Mouse (Mus musculus) heart, embryonic 13.5 days (tissue): Measurements from ENCODE around the gene Neu2. TPM values are rescaled to one million over a fixed set of nuclear protein-coding genes. Genes with fewer than 3 reads are reported as not detected.
"Not testable (repeated sequence)": the region's sequence is repeated elsewhere in the genome, so short reads cannot be mapped to it uniquely, and the experiment has no call there.

ENCODE experiments used
- ATAC-seq: fragments of 200-750 bp; cut with Nextera tagmentation; 2 replicates; pipeline ENCODE4 v1.8.0; 2017; ENCODE audit warnings: moderate TSS enrichment; ENCODE audit not compliant: insufficient number of reproducible peaks, low FRiP score, low TSS enrichment; ENCODE audit errors: extremely low read depth
- H3K27ac ChIP-seq: fragments of 300-500 bp; sonication (generic); replicated peaks from 2 replicates; pipeline ENCODE4 v1.5.1; 2015; ENCODE audit warnings: moderate library complexity, mild to moderate bottlenecking, inconsistent platforms
- H3K27me3 ChIP-seq: fragments of 300-500 bp; sonication (generic); replicated peaks from 2 replicates; pipeline ENCODE4 v1.6.1; 2015; ENCODE audit warnings: mild to moderate bottlenecking, inconsistent platforms
- H3K36me3 ChIP-seq: fragments of 300-500 bp; sonication (generic); 2 replicates; pipeline ENCODE4 v1.6.1; 2015; ENCODE audit warnings: mild to moderate bottlenecking, inconsistent platforms
- H3K4me1 ChIP-seq: fragments of 300-500 bp; sonication (generic); 2 replicates; pipeline ENCODE4 v1.6.1; 2015; ENCODE audit warnings: inconsistent platforms
- H3K4me2 ChIP-seq: fragments of 300-500 bp; sonication (generic); 2 replicates; pipeline ENCODE4 v1.6.1; 2015; ENCODE audit warnings: inconsistent platforms, mild to moderate bottlenecking, moderate library complexity
- H3K4me3 ChIP-seq: fragments of 300-500 bp; sonication (generic); 2 replicates; pipeline ENCODE4 v1.5.1; 2015; ENCODE audit warnings: moderate library complexity, mild to moderate bottlenecking, inconsistent platforms
- H3K9ac ChIP-seq: fragments of 300-500 bp; sonication (generic); 2 replicates; pipeline ENCODE4 v1.6.1; 2015; ENCODE audit warnings: inconsistent platforms, mild to moderate bottlenecking, moderate library complexity
- H3K9me3 ChIP-seq: fragments of 300-500 bp; sonication (generic); 2 replicates; pipeline ENCODE4 v1.6.1; 2016; ENCODE audit warnings: inconsistent platforms
- WGBS: fragments of 180-500 bp; shearing (Covaris S2); methylation state at CpG from one replicate; pipeline ENCODE4 v1.1.7; 2015; ENCODE audit warnings: mixed read lengths; 5-methylcytosine and 5-hydroxymethylcytosine counted together
- polyA plus RNA-seq: library from polyadenylated mRNA; unstranded; fragments of >200 nt; fragmentation: Nextera tagmentation; extraction: Ambion mirVana; gene quantifications from 2 replicates; pipeline ENCODE4 v1.2.1, GENCODE M21; 2015

The Neu2 gene
- polyA plus RNA-seq: 0.09 TPM in 1 of 2 replicates, not detected in the other

GRCm38 (mm10) chr1:87509561-87510165 is at the start of gene Neu2:
Gene Neu2, plus strand, starts transcription at chr1:87509889.
- Histone ChIP-seq H3K36me3 (no peaks in the 10 kb centered on the region), H3K27ac (no peak within 1 kb of the TSS), H3K4me3 (peak within 1 kb of the TSS; percentile 71), H3K4me1 (peaks cover 10% of the 10 kb centered on the region), H3K9ac (peak within 1 kb of the TSS; percentile 80), H3K27me3 (peaks cover 74% of the 10 kb centered on the region), H3K4me2 (peak within 1 kb of the TSS; percentile 99), H3K9me3 (no peaks in the 10 kb centered on the region)
- 1% methylated on average over 56 of the region's 56 CpGs for WGBS
- no peak; the same call in 1 of the 2 replicates for ATAC-seq

DNA sequence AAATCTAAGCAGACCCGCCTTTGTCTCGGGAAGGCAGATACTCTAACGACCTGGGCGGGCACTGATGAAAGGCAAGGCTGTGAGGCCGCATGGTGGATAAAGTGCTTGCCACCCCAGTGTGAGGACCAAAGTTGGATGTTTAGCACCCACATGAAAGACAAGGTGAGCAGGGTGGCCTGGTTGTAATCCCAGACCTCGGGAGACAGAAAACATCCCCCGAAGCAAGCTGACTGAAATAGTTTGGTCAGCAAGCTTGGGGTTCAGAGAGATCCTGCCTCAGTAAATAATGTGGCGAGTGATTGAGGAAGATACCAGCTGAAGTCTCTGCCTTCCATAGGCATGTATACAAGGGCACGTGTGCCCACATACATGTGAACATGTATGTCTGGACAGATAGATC is 42.2 kb upstream of the Neu2 start:
- 68% methylated on average over 9 of the region's 9 CpGs for WGBS
- Histone ChIP-seq H3K9me3 (no peaks in the 10 kb centered on the region), H3K27me3 (peaks cover 11% of the 10 kb centered on the region), H3K27ac (no peak overlapping the region), H3K4me2 (no peak overlapping the region), H3K36me3 (no peaks in the 10 kb centered on the region), H3K4me3 (no peak overlapping the region), H3K9ac (no peak overlapping the region), H3K4me1 (no peaks in the 10 kb centered on the region)
- ATAC-seq: no peak

GRCm38 (mm10) chr1:87468321-87468720 is 41.4 kb upstream of the Neu2 start:
- no peak overlapping the region for H3K9ac ChIP-seq
- ATAC-seq: no peak
- H3K4me2 ChIP-seq: no peak overlapping the region
- WGBS: 65% methylated on average over 6 of the region's 6 CpGs
- no peak overlapping the region for H3K27ac ChIP-seq
- H3K9me3 ChIP-seq: no peaks in the 10 kb centered on the region
- H3K4me3 ChIP-seq: no peak overlapping the region
- no peaks in the 10 kb centered on the region for H3K36me3 ChIP-seq
- no peaks in the 10 kb centered on the region for H3K4me1 ChIP-seq
- peaks cover 11% of the 10 kb centered on the region for H3K27me3 ChIP-seq

- not testable (repeated sequence) for H3K27ac ChIP-seq, H3K9ac ChIP-seq, H3K9me3 ChIP-seq, H3K4me3 ChIP-seq, H3K4me2 ChIP-seq, H3K36me3 ChIP-seq, H3K4me1 ChIP-seq, ATAC-seq
- H3K27me3 ChIP-seq: peaks cover 26% of the 10 kb centered on the region
- WGBS: 40% methylated on average over 5 of the region's 10 CpGs
Observed at GRCm38 (mm10) chr1:87469971-87470370, 39.7 kb upstream of the Neu2 start, which contains the start of gene Snorc. Gene Snorc, plus strand, starts transcription at chr1:87470271.

- no peak for ATAC-seq
- no peaks in the 10 kb centered on the region for H3K36me3 ChIP-seq
- no peak overlapping the region for H3K9ac ChIP-seq
- no peak overlapping the region for H3K4me3 ChIP-seq
- 80% methylated on average over 7 of the region's 7 CpGs for WGBS
- no peak overlapping the region for H3K4me2 ChIP-seq
- H3K9me3 ChIP-seq: no peaks in the 10 kb centered on the region
- peaks cover 8% of the 10 kb centered on the region for H3K4me1 ChIP-seq
- no peak overlapping the region for H3K27ac ChIP-seq
- H3K27me3 ChIP-seq: peaks cover 45% of the 10 kb centered on the region
Observed at GRCm38 (mm10) chr1:87471914-87472313, 37.8 kb upstream of the Neu2 start.

DNA sequence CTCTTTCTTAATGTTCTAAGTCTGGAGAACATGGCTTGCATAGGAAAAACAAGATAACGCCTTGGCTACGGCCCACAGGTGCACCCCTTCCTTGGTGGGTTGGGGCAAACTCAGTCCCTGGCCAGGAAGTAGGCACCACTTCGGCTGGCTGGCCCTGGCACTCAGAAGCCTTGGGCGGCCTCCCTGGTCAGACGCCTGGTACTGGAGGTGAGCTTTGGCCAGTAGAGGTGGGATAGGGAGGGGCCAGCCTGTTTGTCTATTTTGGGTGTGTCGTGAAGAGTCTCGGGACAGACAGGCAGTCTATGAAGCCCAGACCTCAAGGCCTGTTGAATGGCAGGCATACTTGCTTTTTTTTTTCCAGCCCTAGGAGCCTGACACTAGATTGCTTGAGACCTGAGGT is 37.1 kb upstream of the Neu2 start:
- 66% methylated on average over 7 of the region's 7 CpGs for WGBS
- no peak overlapping the region for H3K4me3 ChIP-seq
- no peak for ATAC-seq
- H3K27ac ChIP-seq: no peak overlapping the region
- H3K27me3 ChIP-seq: peaks cover 52% of the 10 kb centered on the region
- no peak overlapping the region for H3K4me2 ChIP-seq
- peaks cover 8% of the 10 kb centered on the region for H3K4me1 ChIP-seq
- H3K9ac ChIP-seq: no peak overlapping the region
- no peaks in the 10 kb centered on the region for H3K9me3 ChIP-seq
- no peaks in the 10 kb centered on the region for H3K36me3 ChIP-seq

DNA sequence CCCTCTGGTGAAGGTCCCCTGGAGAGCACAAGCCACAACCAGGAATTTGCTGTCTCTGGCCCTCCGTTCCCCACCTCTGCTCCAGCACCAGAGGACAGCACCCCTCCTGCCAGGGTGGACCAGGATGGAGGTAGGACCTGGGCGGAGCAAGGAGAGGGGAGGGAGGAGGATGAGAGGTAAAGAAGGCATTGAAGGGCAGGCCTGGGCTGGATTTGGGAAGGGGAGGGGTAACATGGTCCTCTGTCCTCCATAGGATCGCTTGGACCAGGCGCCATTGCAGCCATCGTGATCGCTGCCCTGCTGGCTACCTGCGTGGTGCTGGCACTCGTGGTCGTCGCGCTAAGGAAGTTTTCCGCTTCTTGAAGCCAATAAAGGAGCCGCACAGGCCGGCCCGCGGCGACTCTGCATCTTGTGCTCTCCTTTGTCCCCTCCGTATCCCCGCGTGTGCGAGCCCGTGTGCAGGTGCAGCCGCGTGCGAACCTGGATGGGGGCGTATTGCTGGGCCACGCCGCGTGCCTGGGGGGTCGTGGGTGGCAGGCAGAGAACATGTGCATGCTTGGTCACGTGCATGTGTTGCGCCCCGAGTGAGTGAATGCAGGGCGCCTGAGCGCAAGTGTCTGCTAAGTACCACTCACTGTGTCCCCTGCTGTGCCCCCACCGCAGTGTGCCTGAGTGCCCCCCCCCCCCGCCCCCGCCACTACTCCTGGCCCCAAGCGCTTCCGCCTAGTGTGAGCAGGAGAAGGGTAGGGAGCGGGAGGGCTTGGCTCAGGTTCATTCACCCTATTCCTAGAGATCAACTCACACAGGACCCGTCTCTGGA is 34.4 kb upstream of the Neu2 start:
- peaks cover 64% of the 10 kb centered on the region for H3K27me3 ChIP-seq
- WGBS: 4% methylated on average over 41 of the region's 42 CpGs
- H3K4me1 ChIP-seq: peaks cover 8% of the 10 kb centered on the region
- H3K4me3 ChIP-seq: peak overlapping the region; percentile 47
- ATAC-seq: no peak
- H3K4me2 ChIP-seq: peak overlapping the region; percentile 74
- no peaks in the 10 kb centered on the region for H3K9me3 ChIP-seq
- H3K9ac ChIP-seq: peak overlapping the region; percentile 68
- H3K36me3 ChIP-seq: no peaks in the 10 kb centered on the region
- no peak overlapping the region for H3K27ac ChIP-seq

DNA sequence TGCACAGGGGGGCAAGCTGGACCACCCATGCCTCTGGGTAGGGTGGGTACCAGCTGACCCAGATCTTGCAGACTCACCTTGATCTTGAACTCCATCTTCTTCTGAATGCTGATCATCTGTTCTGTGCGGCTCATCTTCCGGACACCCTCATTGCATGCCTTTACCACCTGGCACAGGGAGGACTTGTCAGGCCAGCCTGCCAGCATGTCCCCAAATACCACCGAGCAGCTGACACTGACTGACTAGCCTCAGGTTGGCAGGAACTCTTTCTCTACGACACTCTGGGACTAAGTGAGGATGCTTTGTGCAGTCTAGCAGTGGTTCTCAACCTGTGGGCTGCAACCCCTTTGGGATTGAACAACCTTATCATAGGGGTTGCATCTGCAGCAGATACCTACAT is 27.1 kb upstream of the Neu2 start:
- H3K27ac ChIP-seq: no peak overlapping the region
- H3K36me3 ChIP-seq: no peaks in the 10 kb centered on the region
- H3K4me1 ChIP-seq: no peaks in the 10 kb centered on the region
- ATAC-seq: no peak
- H3K9me3 ChIP-seq: no peaks in the 10 kb centered on the region
- 76% methylated on average over 4 of the region's 4 CpGs for WGBS
- peaks cover 23% of the 10 kb centered on the region for H3K27me3 ChIP-seq
- no peak overlapping the region for H3K4me2 ChIP-seq
- H3K9ac ChIP-seq: no peak overlapping the region
- H3K4me3 ChIP-seq: no peak overlapping the region

- no peaks in the 10 kb centered on the region for H3K9me3 ChIP-seq
- H3K4me3 ChIP-seq: no peak overlapping the region
- H3K27me3 ChIP-seq: no peaks in the 10 kb centered on the region
- WGBS: 45% methylated on average over 6 of the region's 6 CpGs
- H3K27ac ChIP-seq: no peak overlapping the region
- H3K4me1 ChIP-seq: no peaks in the 10 kb centered on the region
- no peak overlapping the region for H3K4me2 ChIP-seq
- H3K36me3 ChIP-seq: no peaks in the 10 kb centered on the region
- ATAC-seq: no peak
- H3K9ac ChIP-seq: no peak overlapping the region
Observed at GRCm38 (mm10) chr1:87486386-87486785, 23.3 kb upstream of the Neu2 start.

- no peaks in the 10 kb centered on the region for H3K9me3 ChIP-seq
- no peak for ATAC-seq
- H3K36me3 ChIP-seq: no peaks in the 10 kb centered on the region
- no peak overlapping the region for H3K27ac ChIP-seq
- H3K4me3 ChIP-seq: no peak overlapping the region
- H3K27me3 ChIP-seq: no peaks in the 10 kb centered on the region
- no peaks in the 10 kb centered on the region for H3K4me1 ChIP-seq
- no peak overlapping the region for H3K4me2 ChIP-seq
- WGBS: 36% methylated on average over 3 of the region's 3 CpGs
- no peak overlapping the region for H3K9ac ChIP-seq
Observed at GRCm38 (mm10) chr1:87492285-87492684, 17.4 kb upstream of the Neu2 start.

GRCm38 (mm10) chr1:87493542-87493941 is 16.1 kb upstream of the Neu2 start:
- Histone ChIP-seq H3K9me3 (no peaks in the 10 kb centered on the region), H3K4me1 (no peaks in the 10 kb centered on the region), H3K4me3 (no peak overlapping the region), H3K27ac (no peak overlapping the region), H3K36me3 (no peaks in the 10 kb centered on the region), H3K9ac (no peak overlapping the region), H3K4me2 (no peak overlapping the region), H3K27me3 (no peaks in the 10 kb centered on the region)
- 61% methylated on average over 4 of the region's 4 CpGs for WGBS
- ATAC-seq: no peak

DNA sequence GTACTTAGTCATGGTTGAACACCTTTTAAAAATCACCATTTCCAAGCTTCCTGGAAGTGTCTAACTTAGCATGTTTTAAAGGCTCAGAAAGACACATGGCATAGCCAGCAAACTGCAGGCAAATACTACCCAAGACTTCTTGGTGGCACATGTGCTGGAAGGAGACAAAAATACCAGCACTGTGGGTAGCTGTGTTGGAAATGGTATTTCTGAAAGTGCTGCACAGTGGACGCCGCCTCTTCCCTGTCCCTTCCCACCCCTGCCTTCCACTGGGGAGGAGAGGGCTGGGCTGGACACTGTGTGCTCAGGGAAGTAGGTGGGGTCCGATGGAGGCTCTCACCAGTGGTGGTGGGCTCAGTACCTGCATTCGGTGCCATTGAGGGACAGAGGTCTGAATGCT is 4.2 kb upstream of the Neu2 start:
- no peak overlapping the region for H3K27ac ChIP-seq
- peaks cover 58% of the 10 kb centered on the region for H3K27me3 ChIP-seq
- H3K4me1 ChIP-seq: peaks cover 10% of the 10 kb centered on the region
- 83% methylated on average over 4 of the region's 4 CpGs for WGBS
- no peak overlapping the region for H3K4me3 ChIP-seq
- no peaks in the 10 kb centered on the region for H3K9me3 ChIP-seq
- no peaks in the 10 kb centered on the region for H3K36me3 ChIP-seq
- ATAC-seq: no peak
- no peak overlapping the region for H3K4me2 ChIP-seq
- H3K9ac ChIP-seq: no peak overlapping the region
